Mouse (Mus musculus) Patski (cell line): ENCODE results near the gene Bdkrb1. TPM values are rescaled to one million over a fixed set of nuclear protein-coding genes. Genes with fewer than 3 reads are reported as not detected.

Experiments used
- ATAC-seq: fragments of 100-300 bp; one replicate; pipeline ENCODE4 v1.8.0; 2021
- CTCF ChIA-PET: fragments of 350-600 bp; sonication (Branson Sonifier 250); formaldehyde crosslinking; loops from one replicate; lab custom pipeline; 2022; ENCODE audit warnings: inconsistent platforms; lab: Charles Lee
- POLR2A ChIA-PET: fragments of 350-600 bp; sonication (Branson Sonifier 250); formaldehyde crosslinking; loops from one replicate; lab custom pipeline; 2022; ENCODE audit warnings: antibody characterized with exemption, inconsistent platforms; lab: Charles Lee
- DNase-seq: peaks from one replicate; pipeline ENCODE4 v3.0.0-alpha.2; 2011; ENCODE audit warnings: low read depth, low spot score
- H3K27me3 ChIP-seq: fragments of 371-371 bp; one replicate; pipeline ENCODE4 v1.5.1; 2021
- CTCF ChIP-seq: fragments of 100-300 bp; IDR thresholded peaks from one replicate; pipeline ENCODE4 v1.5.1; 2021
- in situ Hi-C: fragments of 300-500 bp; cut with MboI; formaldehyde crosslinking; loops from 3 replicates; pipeline ENCODE4 v1.11.1; 2018; ENCODE audit warnings: low pct_unique_long_range_greater_than_20kb, mixed read lengths
- polyA plus RNA-seq: library from polyadenylated mRNA; unstranded; gene quantifications from one replicate; pipeline ENCODE4 v1.2.3, GENCODE M21; 2021

The Bdkrb1 gene
- polyA plus RNA-seq, 1 experiment from 2014 or later = 0.18 TPM

DNA sequence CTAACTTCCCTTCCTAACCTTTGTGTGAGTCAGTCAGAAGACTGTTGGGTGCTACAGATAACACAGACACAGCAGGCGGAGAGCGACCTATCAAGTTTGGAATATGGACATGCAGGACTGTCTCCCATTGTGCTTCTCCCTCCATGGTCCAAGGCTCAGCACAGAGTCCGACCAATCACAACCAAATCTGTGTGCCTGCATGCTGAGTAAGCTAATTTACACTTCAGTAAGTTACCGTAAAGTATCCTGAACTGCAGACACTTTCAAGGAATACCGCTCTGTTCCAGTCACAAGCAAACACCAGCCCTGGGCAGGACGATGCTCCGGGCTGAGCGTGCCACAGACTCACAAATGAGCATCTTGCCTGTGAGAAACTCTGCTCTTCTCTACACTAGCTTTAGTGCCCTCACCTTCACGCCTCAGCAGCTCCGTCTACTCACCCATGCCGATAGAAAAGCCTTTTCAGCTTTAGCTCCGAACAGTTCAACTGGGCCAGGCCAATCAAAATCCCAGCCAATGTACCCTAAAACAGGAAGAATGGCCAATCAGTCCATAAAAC, 20.2 kb downstream of the Bdkrb1 start:
- in situ Hi-C loops = no loop called here
- no peak for DNase-seq
- CTCF ChIA-PET = no interaction called here
- no peak for TF ChIP-seq CTCF
- no peak for ATAC-seq
- POLR2A ChIA-PET = no interaction called here
- no peaks in the 10 kb centered on the region for H3K27me3 ChIP-seq

DNA sequence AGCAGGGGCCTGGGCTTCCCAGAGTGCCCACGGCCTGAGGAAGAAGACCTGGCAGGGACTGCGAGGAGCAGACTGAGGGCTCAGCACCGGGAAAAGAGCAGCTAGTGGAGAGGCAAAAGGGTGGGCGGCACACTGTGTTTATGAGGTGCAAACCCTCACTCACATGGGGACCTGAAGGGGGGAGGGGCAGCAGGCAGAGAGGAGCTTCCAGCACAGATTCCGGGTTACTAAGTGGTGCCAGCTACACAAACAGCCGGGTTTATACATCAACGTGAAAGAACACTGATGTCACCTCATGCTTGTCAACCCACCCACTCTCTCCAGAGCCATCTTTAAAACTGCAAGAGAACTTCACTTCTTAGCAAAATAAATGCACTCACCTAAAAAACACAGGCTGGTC, 22.9 kb downstream of the Bdkrb1 start:
- CTCF ChIA-PET = no interaction called here
- no peaks in the 10 kb centered on the region for H3K27me3 ChIP-seq
- in situ Hi-C loops = no loop called here
- POLR2A ChIA-PET = no interaction called here
- TF ChIP-seq CTCF = no peak
- no peak for DNase-seq
- no peak for ATAC-seq

DNA sequence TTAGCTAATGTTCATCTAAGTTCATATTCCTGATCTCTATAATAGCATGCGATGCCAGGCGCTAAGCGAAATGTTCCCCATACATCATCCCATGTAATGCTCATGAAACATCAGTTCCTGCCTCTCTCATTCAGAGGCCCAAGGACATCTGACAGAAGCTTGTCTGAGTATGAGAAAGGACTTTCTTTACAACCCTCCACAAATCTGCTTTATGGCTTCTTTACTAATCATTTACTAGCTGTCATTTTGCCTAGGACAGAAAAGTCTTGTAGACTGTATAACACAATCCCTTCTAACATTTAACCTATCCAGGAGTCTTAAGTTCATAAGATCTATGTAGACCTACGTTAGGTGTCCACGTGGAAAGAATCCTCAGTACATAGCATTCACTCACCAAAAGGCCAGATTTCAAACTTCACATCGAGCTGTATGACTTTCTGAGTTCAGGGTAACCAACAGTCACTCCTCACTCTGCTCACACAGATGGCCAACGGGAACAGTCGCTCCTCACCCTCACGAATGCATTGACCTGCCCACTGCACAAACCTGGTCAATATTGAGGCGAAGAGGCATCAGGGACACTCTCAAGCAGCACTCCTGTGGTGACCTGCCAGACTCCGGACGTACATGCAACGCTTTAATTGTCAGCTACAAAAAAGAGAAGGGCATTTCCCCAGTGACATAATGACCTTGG, 31.6 kb downstream of the Bdkrb1 start:
- DNase-seq = no peak
- ATAC-seq = no peak
- TF ChIP-seq CTCF = no peak
- H3K27me3 ChIP-seq = no peaks in the 10 kb centered on the region
- in situ Hi-C loops = no loop called here
- ChIA-PET POLR2A (no interaction called here), CTCF (no interaction called here)

DNA sequence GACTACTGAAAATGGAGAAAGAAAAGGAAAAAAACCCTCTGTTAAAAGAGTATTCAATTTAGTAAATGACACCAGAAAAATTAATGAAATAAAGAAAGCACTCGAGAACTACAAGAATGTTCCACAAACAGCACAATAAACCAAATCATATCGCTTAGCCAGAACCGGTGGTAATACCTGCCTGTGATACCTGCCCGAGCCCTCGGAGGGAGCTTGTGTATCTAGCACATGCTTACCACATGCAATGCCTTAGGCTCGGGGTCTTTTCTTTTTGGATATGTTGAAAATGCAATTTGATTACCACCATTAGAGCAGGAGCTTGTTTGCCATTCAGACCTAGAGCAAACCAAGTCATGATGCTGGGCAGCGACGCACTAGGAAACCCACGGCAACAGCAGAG, 33.7 kb downstream of the Bdkrb1 start:
- DNase-seq = no peak
- TF ChIP-seq CTCF = no peak
- ChIA-PET CTCF (interaction anchor here (0.9 kb wide), 1 partner anchor 9 kb away, joined by 4 read pairs; no protein-coding TSS in a partner anchor), POLR2A (interaction anchor here (0.6 kb wide), 1 partner anchor 16 kb away, joined by 4 read pairs; no protein-coding TSS in a partner anchor)
- in situ Hi-C loops = no loop called here
- no peak for ATAC-seq
- no peaks in the 10 kb centered on the region for H3K27me3 ChIP-seq

DNA sequence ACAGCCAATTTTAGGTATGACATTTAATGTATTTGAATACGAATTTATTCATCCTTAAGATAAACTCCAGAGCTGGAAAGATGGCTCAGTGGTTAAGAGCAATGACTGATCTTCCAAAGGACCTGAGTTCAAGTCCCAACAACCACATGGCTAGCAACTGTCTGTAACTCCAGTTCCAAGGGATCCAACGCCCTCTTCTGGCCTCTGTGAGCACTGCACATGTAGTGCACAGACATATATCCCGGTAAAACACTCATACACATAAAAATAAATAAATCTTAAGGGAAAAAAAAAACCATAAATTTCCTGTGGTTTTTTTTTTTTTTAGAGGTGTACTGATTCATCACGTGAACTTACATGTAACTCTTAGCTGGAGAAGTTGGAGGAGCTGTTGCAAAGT, 34.7 kb downstream of the Bdkrb1 start:
- ATAC-seq = no peak
- peak; percentile 63 for TF ChIP-seq CTCF

DNA sequence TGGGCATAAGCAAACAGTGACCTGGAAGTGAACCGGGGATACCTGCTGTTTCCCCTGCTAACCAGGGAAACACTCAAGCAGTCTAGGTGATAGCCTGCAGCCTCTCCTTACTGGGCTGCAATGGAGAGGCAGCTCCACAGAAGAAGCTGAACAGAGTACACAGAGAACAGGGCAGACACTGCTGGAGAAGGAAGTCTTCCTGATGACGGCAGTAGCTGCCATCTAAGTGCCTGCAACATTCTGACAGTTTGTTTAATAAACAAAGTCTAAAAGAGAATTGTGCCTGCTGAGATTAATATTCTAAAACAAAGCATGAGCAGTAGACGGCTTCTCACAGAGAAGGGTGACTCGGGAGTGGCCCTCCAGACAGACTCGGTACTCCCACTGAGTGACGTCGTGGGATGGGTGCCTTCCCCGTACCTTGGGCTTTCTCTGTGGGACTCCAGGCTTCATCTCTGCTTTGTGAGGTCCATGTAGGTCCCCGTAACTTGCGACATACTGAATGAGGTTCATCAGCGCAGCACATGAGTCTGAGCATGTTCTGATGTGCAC, 40.0 kb downstream of the Bdkrb1 start:
- ATAC-seq (no peak), DNase-seq (no peak)
- no peak for TF ChIP-seq CTCF
- ChIA-PET CTCF (interaction anchor here (1.0 kb wide), 1 partner anchor 27 kb away, joined by 3 read pairs; no protein-coding TSS in a partner anchor), POLR2A (no interaction called here)
- in situ Hi-C loops = no loop called here
- no peaks in the 10 kb centered on the region for H3K27me3 ChIP-seq

More for the DNA sequence above, 34.7 kb downstream of the Bdkrb1 start:
- no peak for DNase-seq
- in situ Hi-C loops = no loop called here
- no peaks in the 10 kb centered on the region for H3K27me3 ChIP-seq
- POLR2A ChIA-PET = interaction anchor here (0.6 kb wide), 1 partner anchor 17 kb away, joined by 5 read pairs; no protein-coding TSS in a partner anchor
- CTCF ChIA-PET = no interaction called here

Other genes starting within 250 kb of the Bdkrb1 start
- gene D430019H16Rik, start 149.2 kb upstream of the Bdkrb1 start, polyA plus RNA-seq = 0.01 TPM
- gene Bdkrb2, start 39.9 kb upstream of the Bdkrb1 start, polyA plus RNA-seq = 0.23 TPM
- gene Gskip, start 81.7 kb downstream of the Bdkrb1 start, polyA plus RNA-seq = 20.4 TPM
- 28.7 TPM for gene Atg2b, start 82.1 kb downstream of the Bdkrb1 start, polyA plus RNA-seq
- gene Ak7, start 102.9 kb downstream of the Bdkrb1 start, polyA plus RNA-seq = not detected
- 117 TPM for gene Papola, start 181.6 kb downstream of the Bdkrb1 start, polyA plus RNA-seq